Mouse (Mus musculus) intestine, embryonic 14.5 days (tissue): ENCODE measurements around the gene Igfbp1. TPM values are rescaled to one million over a fixed set of nuclear protein-coding genes. Genes with fewer than 3 reads are reported as not detected.

Source experiments
- ATAC-seq: fragments of 200-750 bp; cut with Nextera tagmentation; replicated peaks from 2 replicates; pipeline ENCODE4 v1.8.0; 2017; ENCODE audit warnings: low read depth, moderate number of reproducible peaks, moderate TSS enrichment, moderate library complexity; ENCODE audit not compliant: low FRiP score, low TSS enrichment
- DNase-seq: peaks from one replicate; pipeline ENCODE4 v3.0.0-alpha.2; 2018; ENCODE audit warnings: low spot score
- H3K27ac ChIP-seq: fragments of 300-500 bp; sonication (generic); 2 replicates; pipeline ENCODE4 v1.5.1; 2014; ENCODE audit warnings: low read depth, mild to moderate bottlenecking, control low read depth
- H3K27me3 ChIP-seq: fragments of 300-500 bp; sonication (generic); replicated peaks from 2 replicates; pipeline ENCODE4 v1.6.1; 2014; ENCODE audit warnings: low read length, control low read depth; ENCODE audit not compliant: control insufficient read depth, insufficient read depth
- H3K36me3 ChIP-seq: fragments of 300-500 bp; sonication (generic); 2 replicates; pipeline ENCODE4 v1.6.1; 2014; ENCODE audit warnings: low read length, control low read depth; ENCODE audit not compliant: control insufficient read depth, insufficient read depth
- H3K4me1 ChIP-seq: fragments of 300-500 bp; sonication (generic); replicated peaks from 2 replicates; pipeline ENCODE4 v1.6.1; 2014; ENCODE audit warnings: low read length, control low read depth, mixed read lengths; ENCODE audit not compliant: control insufficient read depth, insufficient read depth
- H3K4me2 ChIP-seq: fragments of 300-500 bp; sonication (generic); 2 replicates; pipeline ENCODE4 v1.6.1; 2014; ENCODE audit warnings: low read length
- H3K4me3 ChIP-seq: fragments of 300-500 bp; sonication (generic); 2 replicates; pipeline ENCODE4 v1.5.1; 2014; ENCODE audit warnings: low read depth, low read length, control low read depth, mixed read lengths
- H3K9ac ChIP-seq: fragments of 300-500 bp; sonication (generic); 2 replicates; pipeline ENCODE4 v1.6.1; 2014; ENCODE audit warnings: mild to moderate bottlenecking, low read length
- H3K9me3 ChIP-seq: fragments of 300-500 bp; sonication (generic); 2 replicates; pipeline ENCODE4 v1.6.1; 2016; ENCODE audit warnings: low read length, control low read depth; ENCODE audit not compliant: control insufficient read depth
- WGBS: fragments of 180-500 bp; shearing (Covaris S2); extraction: QIAGEN DNeasy Blood & Tissue Kit; methylation state at CpG from one replicate; pipeline ENCODE4 v1.1.7; 2014; 5-methylcytosine and 5-hydroxymethylcytosine counted together
- polyA plus RNA-seq: library from polyadenylated mRNA; unstranded; fragments of >200 nt; fragmentation: Nextera tagmentation; extraction: Ambion mirVana; gene quantifications from 2 replicates; pipeline ENCODE4 v1.2.1, GENCODE M21; 2014

Igfbp1 gene
- polyA plus RNA-seq, 1 experiment from 2014 or later: 0.57 TPM

- no peak overlapping the region for H3K9ac ChIP-seq
- no peak overlapping the region for H3K4me2 ChIP-seq
- 18% methylated on average over 4 of the region's 4 CpGs for WGBS
- no peaks in the 10 kb centered on the region; the same call in 1 of the 2 replicates for H3K36me3 ChIP-seq
- peak overlapping the region; percentile 69 for H3K27ac ChIP-seq
- peaks cover 13% of the 10 kb centered on the region; the same call in 1 of the 2 replicates for H3K4me1 ChIP-seq
- DNase-seq (peak; percentile 63), ATAC-seq (peak; percentile 76)
- no peak overlapping the region for H3K4me3 ChIP-seq
- H3K9me3 ChIP-seq: no peaks in the 10 kb centered on the region
- H3K27me3 ChIP-seq: no peaks in the 10 kb centered on the region
Measured at GRCm38 (mm10) chr11:7160637-7161101, 36.9 kb upstream of the Igfbp1 start.

GRCm38 (mm10) chr11:7161502-7162174, 35.9 kb upstream of the Igfbp1 start:
- H3K4me3 ChIP-seq: no peak overlapping the region
- H3K4me1 ChIP-seq: peaks cover 13% of the 10 kb centered on the region; the same call in 1 of the 2 replicates
- no peak overlapping the region; the same call in 1 of the 2 replicates for H3K27ac ChIP-seq
- no peaks in the 10 kb centered on the region for H3K27me3 ChIP-seq
- H3K9me3 ChIP-seq: no peaks in the 10 kb centered on the region
- peak; percentile 53 for DNase-seq
- 86% methylated on average over 8 of the region's 8 CpGs for WGBS
- no peak overlapping the region for H3K9ac ChIP-seq
- peak; percentile 69; the same call in 1 of the 2 replicates for ATAC-seq
- no peaks in the 10 kb centered on the region; the same call in 1 of the 2 replicates for H3K36me3 ChIP-seq
- H3K4me2 ChIP-seq: no peak overlapping the region

GRCm38 (mm10) chr11:7164416-7164815, 33.2 kb upstream of the Igfbp1 start:
- DNase-seq: no peak
- Histone ChIP-seq H3K9ac (no peak overlapping the region), H3K36me3 (no peaks in the 10 kb centered on the region; the same call in 1 of the 2 replicates), H3K4me3 (no peak overlapping the region), H3K4me1 (peaks cover 13% of the 10 kb centered on the region; the same call in 1 of the 2 replicates), H3K27me3 (no peaks in the 10 kb centered on the region), H3K27ac (no peak overlapping the region), H3K4me2 (no peak overlapping the region), H3K9me3 (no peaks in the 10 kb centered on the region)
- 81% methylated on average over 4 of the region's 4 CpGs for WGBS
- no peak for ATAC-seq

- H3K36me3 ChIP-seq: no peaks in the 10 kb centered on the region; the same call in 1 of the 2 replicates
- 100% methylated on average over 1 of the region's 1 CpGs for WGBS
- no peak overlapping the region for H3K4me3 ChIP-seq
- no peaks in the 10 kb centered on the region for H3K27me3 ChIP-seq
- no peak overlapping the region for H3K4me2 ChIP-seq
- no peaks in the 10 kb centered on the region for H3K4me1 ChIP-seq
- no peak overlapping the region for H3K9ac ChIP-seq
- no peaks in the 10 kb centered on the region for H3K9me3 ChIP-seq
- H3K27ac ChIP-seq: no peak overlapping the region
- DNase-seq (no peak), ATAC-seq (0 out of 2 replicates have a peak, but pooled peaks have one; percentile 21)
Measured at GRCm38 (mm10) chr11:7169645-7170044, 27.9 kb upstream of the Igfbp1 start.

- Histone ChIP-seq H3K27ac (no peak overlapping the region), H3K4me2 (no peak overlapping the region), H3K36me3 (no peaks in the 10 kb centered on the region), H3K27me3 (no peaks in the 10 kb centered on the region), H3K4me1 (no peaks in the 10 kb centered on the region), H3K4me3 (no peak overlapping the region), H3K9ac (no peak overlapping the region), H3K9me3 (no peaks in the 10 kb centered on the region)
- no peak for ATAC-seq
- DNase-seq: no peak
- WGBS: 82% methylated on average over 6 of the region's 6 CpGs
Measured at GRCm38 (mm10) chr11:7173664-7174063, 23.9 kb upstream of the Igfbp1 start.

- no peak overlapping the region for H3K4me3 ChIP-seq
- ATAC-seq (peak; percentile 84), DNase-seq (no peak)
- H3K27me3 ChIP-seq: no peaks in the 10 kb centered on the region
- no peaks in the 10 kb centered on the region for H3K36me3 ChIP-seq
- H3K4me2 ChIP-seq: no peak overlapping the region
- 59% methylated on average over 4 of the region's 4 CpGs for WGBS
- no peaks in the 10 kb centered on the region for H3K9me3 ChIP-seq
- H3K4me1 ChIP-seq: no peaks in the 10 kb centered on the region
- no peak overlapping the region for H3K9ac ChIP-seq
- H3K27ac ChIP-seq: no peak overlapping the region
Measured at GRCm38 (mm10) chr11:7178724-7179123, 18.9 kb upstream of the Igfbp1 start.

GRCm38 (mm10) chr11:7179276-7179675, 18.3 kb upstream of the Igfbp1 start:
- 65% methylated on average over 2 of the region's 2 CpGs for WGBS
- Histone ChIP-seq H3K9ac (no peak overlapping the region), H3K4me2 (no peak overlapping the region), H3K4me1 (no peaks in the 10 kb centered on the region), H3K27ac (0 out of 2 replicates have a peak overlapping the region, but pooled peaks have one; percentile 4), H3K4me3 (no peak overlapping the region), H3K27me3 (no peaks in the 10 kb centered on the region), H3K36me3 (no peaks in the 10 kb centered on the region), H3K9me3 (no peaks in the 10 kb centered on the region)
- DNase-seq: no peak
- no peak; the same call in 1 of the 2 replicates for ATAC-seq

GRCm38 (mm10) chr11:7182409-7183042, 15.1 kb upstream of the Igfbp1 start:
- no peak overlapping the region for H3K9ac ChIP-seq
- no peak overlapping the region for H3K27ac ChIP-seq
- H3K4me3 ChIP-seq: no peak overlapping the region
- H3K36me3 ChIP-seq: no peaks in the 10 kb centered on the region
- no peak overlapping the region for H3K4me2 ChIP-seq
- DNase-seq (no peak), ATAC-seq (0 out of 2 replicates have a peak, but pooled peaks have one; percentile 20)
- no peaks in the 10 kb centered on the region for H3K27me3 ChIP-seq
- H3K9me3 ChIP-seq: no peaks in the 10 kb centered on the region
- 47% methylated on average over 8 of the region's 8 CpGs for WGBS
- no peaks in the 10 kb centered on the region; the same call in 1 of the 2 replicates for H3K4me1 ChIP-seq
